Mouse (Mus musculus) neural tube, embryonic 10.5 days (tissue): Measurements from ENCODE around the gene Sf3b6.
"Not testable (repeated sequence)": the region's sequence is repeated elsewhere in the genome, so short reads cannot be mapped to it uniquely, and the experiment has no call there.

Source experiments
- DNase-seq: peaks from one replicate; pipeline ENCODE4 v3.0.0-alpha.2; 2017; ENCODE audit warnings: low spot score; ENCODE audit errors: extremely low spot score

Sf3b6 gene

GRCm38 (mm10) chr12:4817361-4818101 is at the start of gene Sf3b6:
TSS of gene Sf3b6 (plus strand) at chr12:4817544.
- DNase-seq: peak; percentile 99

GRCm38 (mm10) chr12:4768492-4769332 is 48.6 kb upstream of the Sf3b6 start, which contains the start of the genes Pfn4 and Fam228b:
TSS of gene Pfn4 (plus strand) at chr12:4769022.
TSS of gene Fam228b (minus strand) at chr12:4769267.
- DNase-seq: peak; percentile 98

- DNase-seq: no peak
These were observed 48.0 kb upstream of the Sf3b6 start for GRCm38 (mm10) chr12:4769333-4769723.

GRCm38 (mm10) chr12:4774895-4775587 is 42.3 kb upstream of the Sf3b6 start:
- no peak for DNase-seq

- no peak for DNase-seq
These were observed 41.8 kb upstream of the Sf3b6 start for GRCm38 (mm10) chr12:4775588-4775949.

- DNase-seq: no peak
These were observed 39.6 kb upstream of the Sf3b6 start for GRCm38 (mm10) chr12:4777734-4778133.

- DNase-seq: no peak
These were observed 37.1 kb upstream of the Sf3b6 start for GRCm38 (mm10) chr12:4780245-4780644.

- DNase-seq: no peak
These were observed 36.1 kb upstream of the Sf3b6 start for GRCm38 (mm10) chr12:4781270-4781669.

- not testable (repeated sequence) for DNase-seq
These were observed 35.5 kb upstream of the Sf3b6 start for GRCm38 (mm10) chr12:4781725-4782404.

- no peak for DNase-seq
These were observed 33.7 kb upstream of the Sf3b6 start for GRCm38 (mm10) chr12:4783598-4783997.

- no peak for DNase-seq
These were observed 32.9 kb upstream of the Sf3b6 start for GRCm38 (mm10) chr12:4784466-4784865.

GRCm38 (mm10) chr12:4788128-4788527 is 29.2 kb upstream of the Sf3b6 start:
- DNase-seq: not testable (repeated sequence)

GRCm38 (mm10) chr12:4793718-4794117 is 23.6 kb upstream of the Sf3b6 start:
- DNase-seq: no peak

GRCm38 (mm10) chr12:4797471-4797870 is 19.9 kb upstream of the Sf3b6 start:
- DNase-seq: not testable (repeated sequence)

GRCm38 (mm10) chr12:4811036-4811435 is 6.3 kb upstream of the Sf3b6 start:
- DNase-seq: no peak

- DNase-seq: no peak
These were observed 5.6 kb upstream of the Sf3b6 start for GRCm38 (mm10) chr12:4811705-4812104.

- DNase-seq: no peak
These were observed 3.7 kb upstream of the Sf3b6 start for GRCm38 (mm10) chr12:4813636-4814035.

- DNase-seq: no peak
These were observed 524 bp upstream of the Sf3b6 start for GRCm38 (mm10) chr12:4816680-4817360.

- no peak for DNase-seq
These were observed 9.9 kb downstream of the Sf3b6 start for GRCm38 (mm10) chr12:4827256-4827655.

- DNase-seq: no peak
These were observed 19.6 kb downstream of the Sf3b6 start for GRCm38 (mm10) chr12:4836959-4837358.

- DNase-seq: no peak
These were observed 22.7 kb downstream of the Sf3b6 start for GRCm38 (mm10) chr12:4840010-4840409.
